Mouse (Mus musculus) intestine, embryonic 14.5 days (tissue): Measurements from ENCODE around the gene Tnfaip8l1. TPM values are rescaled to one million over a fixed set of nuclear protein-coding genes. Genes with fewer than 3 reads are reported as not detected.

Source experiments
- microRNA-seq: library from miRNA; unstranded; fragments of <30 nt; microRNA quantifications from one replicate; pipeline ENCODE4, GENCODE M21; 2016
- polyA plus RNA-seq: library from polyadenylated mRNA; unstranded; fragments of >200 nt; fragmentation: Nextera tagmentation; extraction: Ambion mirVana; gene quantifications from 2 replicates; pipeline ENCODE4 v1.2.1, GENCODE M21; 2014

Tnfaip8l1 gene
- polyA plus RNA-seq, 1 experiment from 2014 or later, result 11.3 TPM

Small RNAs within 50 kb of the gene (microRNA-seq; reads per million reads assigned to microRNA genes)
- gene Gm44397, result not detected

Other genes starting within 250 kb of the Tnfaip8l1 start
- gene Zfp119b, start 213.0 kb upstream of the Tnfaip8l1 start, polyA plus RNA-seq, result 4.2 and 5.0 TPM in 2 replicates
- gene Ebi3, start 209.8 kb upstream of the Tnfaip8l1 start, polyA plus RNA-seq, result 2.5 and 2.8 TPM in 2 replicates
- 18.6 and 23.6 TPM in 2 replicates for gene Yju2, start 203.4 kb upstream of the Tnfaip8l1 start, polyA plus RNA-seq
- gene Shd, start 192.0 kb upstream of the Tnfaip8l1 start, polyA plus RNA-seq, result 13.2 and 18.3 TPM in 2 replicates
- gene Fsd1, start 176.0 kb upstream of the Tnfaip8l1 start, polyA plus RNA-seq, result 16.9 and 18.8 TPM in 2 replicates
- 24.3 and 25.9 TPM in 2 replicates for gene Stap2, start 156.9 kb upstream of the Tnfaip8l1 start, polyA plus RNA-seq
- 110 and 115 TPM in 2 replicates for gene Mpnd, start 156.8 kb upstream of the Tnfaip8l1 start, polyA plus RNA-seq
- 124 and 129 TPM in 2 replicates for gene Sh3gl1, start 125.8 kb upstream of the Tnfaip8l1 start, polyA plus RNA-seq
- 21.0 and 21.8 TPM in 2 replicates for gene Chaf1a, start 122.0 kb upstream of the Tnfaip8l1 start, polyA plus RNA-seq
- gene Ubxn6, start 87.4 kb upstream of the Tnfaip8l1 start, polyA plus RNA-seq, result 32.3 and 43.4 TPM in 2 replicates
- gene Hdgfl2, start 82.8 kb upstream of the Tnfaip8l1 start, polyA plus RNA-seq, result 93.4 and 94.0 TPM in 2 replicates
- gene Plin4, start 52.7 kb upstream of the Tnfaip8l1 start, polyA plus RNA-seq, result 0.08 and 0.19 TPM in 2 replicates
- 0.58 TPM in 2 replicates for gene Plin5, start 44.9 kb upstream of the Tnfaip8l1 start, polyA plus RNA-seq
- 0.16 TPM in 1 of 2 replicates, not detected in the other for gene Lrg1, start 40.5 kb upstream of the Tnfaip8l1 start, polyA plus RNA-seq
- gene Sema6b, start 22.1 kb upstream of the Tnfaip8l1 start, polyA plus RNA-seq, result 0.86 and 1.3 TPM in 2 replicates
- 103 and 111 TPM in 2 replicates for gene Mydgf, start 21.4 kb downstream of the Tnfaip8l1 start, polyA plus RNA-seq
- 35.4 and 36.2 TPM in 2 replicates for gene Dpp9, start 56.4 kb downstream of the Tnfaip8l1 start, polyA plus RNA-seq
- gene Fem1a, start 94.3 kb downstream of the Tnfaip8l1 start, polyA plus RNA-seq, result 15.3 and 16.1 TPM in 2 replicates
- gene Ticam1, start 114.3 kb downstream of the Tnfaip8l1 start, polyA plus RNA-seq, result 7.1 and 11.3 TPM in 2 replicates
- 88.2 and 95.1 TPM in 2 replicates for gene Plin3, start 130.4 kb downstream of the Tnfaip8l1 start, polyA plus RNA-seq
- 0.17 TPM in 1 of 2 replicates, not detected in the other for gene Arrdc5, start 137.8 kb downstream of the Tnfaip8l1 start, polyA plus RNA-seq
- gene Uhrf1, start 140.8 kb downstream of the Tnfaip8l1 start, polyA plus RNA-seq, result 122 and 123 TPM in 2 replicates
- gene Kdm4b, start 163.6 kb downstream of the Tnfaip8l1 start, polyA plus RNA-seq, result 28.4 and 33.5 TPM in 2 replicates